Mouse (Mus musculus): ENCODE data around the gene Cd27.

GRCm38 (mm10) chr6:125255516-125256044 is 18.8 kb upstream of the Cd27 start:
- TF ChIP-seq CTCF (IDR thresholded peaks at IDR 0.05; ENCODE audit: low read depth), result no peak
- no peak for TF ChIP-seq EP300 (IDR thresholded peaks at IDR 0.05; ENCODE audit: low read depth)

Data from liver, embryonic 14.5 days (tissue).